Mouse (Mus musculus) lung, postnatal 0 days (tissue): ENCODE results near the gene Dip2b. TPM values are rescaled to one million over a fixed set of nuclear protein-coding genes. Genes with fewer than 3 reads are reported as not detected.
A peak's percentile ranks its signal among the peaks of the same experiment; 100 is the strongest.

ENCODE experiments used
- ATAC-seq: fragments of 200-750 bp; cut with Nextera tagmentation; 2 replicates; pipeline ENCODE4 v1.8.0; 2017; ENCODE audit warnings: moderate library complexity
- DNase-seq: peaks from one replicate; pipeline ENCODE4 v3.0.0-alpha.2; 2016; ENCODE audit warnings: low spot score
- H3K27ac ChIP-seq: fragments of 300-500 bp; sonication (generic); 2 replicates; pipeline ENCODE4 v1.5.1; 2014; ENCODE audit warnings: antibody characterized with exemption, mild to moderate bottlenecking, low read length, mixed read lengths
- H3K27me3 ChIP-seq: fragments of 300-500 bp; sonication (generic); replicated peaks from 2 replicates; pipeline ENCODE4 v1.6.1; 2014; ENCODE audit warnings: low read length, mixed read lengths; ENCODE audit not compliant: insufficient read depth
- H3K36me3 ChIP-seq: fragments of 300-500 bp; sonication (generic); 2 replicates; pipeline ENCODE4 v1.6.1; 2014; ENCODE audit warnings: low read length, mixed read lengths; ENCODE audit not compliant: insufficient read depth
- H3K4me1 ChIP-seq: fragments of 300-500 bp; sonication (generic); 2 replicates; pipeline ENCODE4 v1.6.1; 2014; ENCODE audit warnings: antibody characterized with exemption, low read depth, low read length, mixed read lengths; ENCODE audit not compliant: insufficient read depth
- H3K4me2 ChIP-seq: fragments of 300-500 bp; sonication (generic); replicated peaks from 2 replicates; pipeline ENCODE4 v1.6.1; 2014; ENCODE audit warnings: low read depth, mild to moderate bottlenecking, low read length, moderate library complexity, mixed read lengths
- H3K4me3 ChIP-seq: fragments of 300-500 bp; sonication (generic); 2 replicates; pipeline ENCODE4 v1.5.1; 2014; ENCODE audit warnings: low read depth, low read length
- H3K9ac ChIP-seq: fragments of 300-500 bp; sonication (generic); replicated peaks from 2 replicates; pipeline ENCODE4 v1.6.1; 2014; ENCODE audit warnings: low read depth, mild to moderate bottlenecking
- H3K9me3 ChIP-seq: fragments of 300-500 bp; sonication (generic); 2 replicates; pipeline ENCODE4 v1.6.1; 2016; ENCODE audit warnings: low read length, mixed read lengths
- CTCF ChIP-seq: IDR thresholded peaks from 2 replicates; pipeline ENCODE4 v1.5.1; 2016; ENCODE audit warnings: antibody characterized with exemption, mild to moderate bottlenecking
- EP300 ChIP-seq: IDR thresholded peaks from 2 replicates; pipeline ENCODE4 v1.6.1; 2016; ENCODE audit warnings: antibody characterized with exemption, mild to moderate bottlenecking, control low read depth
- WGBS: fragments of 180-500 bp; shearing (Covaris S2); extraction: QIAGEN DNeasy Blood & Tissue Kit; methylation state at CpG from one replicate; pipeline ENCODE4 v1.1.7; 2014; 5-methylcytosine and 5-hydroxymethylcytosine counted together
- polyA plus RNA-seq: library from polyadenylated mRNA; unstranded; fragments of >200 nt; fragmentation: Nextera tagmentation; extraction: Ambion mirVana; gene quantifications from 2 replicates; pipeline ENCODE4 v1.2.1, GENCODE M21; 2015

Dip2b gene
- 6.6 and 9.0 TPM in 2 replicates for polyA plus RNA-seq

GRCm38 (mm10) chr15:100038470-100038971 is at the start of gene Dip2b:
TSS of gene Dip2b (plus strand) at chr15:100038664.
- peaks cover 21% of the 10 kb centered on the region for H3K4me1 ChIP-seq
- TF ChIP-seq EP300 (no peak), CTCF (peak; percentile 94)
- peak within 1 kb of the TSS; percentile 88 for H3K4me2 ChIP-seq
- peak within 1 kb of the TSS; percentile 97 for H3K27ac ChIP-seq
- ATAC-seq (peak; percentile 94), DNase-seq (peak; percentile 97)
- no peaks in the 10 kb centered on the region for H3K9me3 ChIP-seq
- H3K4me3 ChIP-seq: peak within 1 kb of the TSS; percentile 89
- H3K9ac ChIP-seq: peak within 1 kb of the TSS; percentile 93
- WGBS: under 1% methylated on average over 38 of the region's 68 CpGs
- no peaks in the 10 kb centered on the region for H3K36me3 ChIP-seq
- no peaks in the 10 kb centered on the region for H3K27me3 ChIP-seq

GRCm38 (mm10) chr15:99993100-99993499 is 45.4 kb upstream of the Dip2b start:
- Histone ChIP-seq H3K4me1 (no peaks in the 10 kb centered on the region), H3K4me2 (no peak overlapping the region), H3K4me3 (no peak overlapping the region), H3K36me3 (peaks cover 15% of the 10 kb centered on the region; the same call in 1 of the 2 replicates), H3K27ac (no peak overlapping the region), H3K9me3 (no peaks in the 10 kb centered on the region), H3K9ac (no peak overlapping the region), H3K27me3 (no peaks in the 10 kb centered on the region)
- no peak for TF ChIP-seq EP300
- TF ChIP-seq CTCF: no peak
- DNase-seq: no peak
- ATAC-seq: no peak
- 93% methylated on average over 1 of the region's 1 CpGs for WGBS

GRCm38 (mm10) chr15:99997114-99997804 is 41.2 kb upstream of the Dip2b start:
- TF ChIP-seq EP300 (no peak), CTCF (no peak)
- peaks cover 17% of the 10 kb centered on the region; the same call in 1 of the 2 replicates for H3K36me3 ChIP-seq
- 85% methylated on average over 6 of the region's 6 CpGs for WGBS
- ATAC-seq (no peak), DNase-seq (no peak)
- no peaks in the 10 kb centered on the region for H3K9me3 ChIP-seq
- no peak overlapping the region for H3K27ac ChIP-seq
- no peak overlapping the region for H3K4me3 ChIP-seq
- H3K4me1 ChIP-seq: no peaks in the 10 kb centered on the region
- no peaks in the 10 kb centered on the region for H3K27me3 ChIP-seq
- H3K4me2 ChIP-seq: no peak overlapping the region
- no peak overlapping the region for H3K9ac ChIP-seq

GRCm38 (mm10) chr15:99999390-99999789 is 39.1 kb upstream of the Dip2b start:
- no peak overlapping the region for H3K9ac ChIP-seq
- H3K36me3 ChIP-seq: peaks cover 31% of the 10 kb centered on the region; the same call in 1 of the 2 replicates
- no peaks in the 10 kb centered on the region for H3K4me1 ChIP-seq
- H3K27me3 ChIP-seq: no peaks in the 10 kb centered on the region
- no peak overlapping the region for H3K4me3 ChIP-seq
- ATAC-seq (no peak), DNase-seq (no peak)
- WGBS: 88% methylated on average over 1 of the region's 1 CpGs
- no peak overlapping the region for H3K27ac ChIP-seq
- TF ChIP-seq EP300: no peak
- no peak for TF ChIP-seq CTCF
- H3K4me2 ChIP-seq: no peak overlapping the region
- no peaks in the 10 kb centered on the region for H3K9me3 ChIP-seq

- Histone ChIP-seq H3K4me2 (no peak overlapping the region), H3K36me3 (peaks cover 31% of the 10 kb centered on the region; the same call in 1 of the 2 replicates), H3K27me3 (no peaks in the 10 kb centered on the region), H3K27ac (no peak overlapping the region), H3K4me1 (no peaks in the 10 kb centered on the region), H3K9ac (no peak overlapping the region), H3K9me3 (no peaks in the 10 kb centered on the region), H3K4me3 (no peak overlapping the region)
- DNase-seq: no peak
- ATAC-seq: no peak
- WGBS: 80% methylated on average over 7 of the region's 7 CpGs
- no peak for TF ChIP-seq CTCF
Observed at GRCm38 (mm10) chr15:100004677-100005273, 33.7 kb upstream of the Dip2b start.

GRCm38 (mm10) chr15:100006180-100006579 is 32.3 kb upstream of the Dip2b start:
- no peaks in the 10 kb centered on the region for H3K9me3 ChIP-seq
- H3K27me3 ChIP-seq: no peaks in the 10 kb centered on the region
- H3K27ac ChIP-seq: no peak overlapping the region
- DNase-seq (no peak), ATAC-seq (no peak)
- H3K4me2 ChIP-seq: no peak overlapping the region
- H3K9ac ChIP-seq: no peak overlapping the region
- no peak overlapping the region for H3K4me3 ChIP-seq
- TF ChIP-seq CTCF: no peak
- TF ChIP-seq EP300: no peak
- peaks cover 37% of the 10 kb centered on the region; the same call in 1 of the 2 replicates for H3K36me3 ChIP-seq
- no peaks in the 10 kb centered on the region for H3K4me1 ChIP-seq
